Mouse (Mus musculus): Measurements from ENCODE around the gene Tet2. TPM values are rescaled to one million over a fixed set of nuclear protein-coding genes. Genes with fewer than 3 reads are reported as not detected.

The Tet2 gene
- total RNA-seq, 2 experiments from 2014 or later: 40.7 to 45.9 TPM

- no peak overlapping the region for H3K27ac ChIP-seq
- no peak for TF ChIP-seq CTCF (conservative IDR thresholded peaks at IDR 0.05)
These were observed 91.0 kb downstream of the Tet2 start for GRCm38 (mm10) chr3:133453896-133454295.

GRCm38 (mm10) chr3:133436919-133437320 lies 108.0 kb downstream of the Tet2 start:
- Histone ChIP-seq H3K4me3 (no peak overlapping the region), H3K27ac (no peak overlapping the region)
- no peak for DNase-seq (ENCODE audit: low spot score in 2 of 2)
- no peak for TF ChIP-seq CTCF (conservative IDR thresholded peaks at IDR 0.05)

More at GRCm38 (mm10) chr3:133453896-133454295, 91.0 kb downstream of the Tet2 start:
- no peak overlapping the region for H3K4me3 ChIP-seq
- DNase-seq (ENCODE audit: low spot score in 2 of 2): no peak

- DNase-seq (ENCODE audit: low spot score in 2 of 2): no peak
- no peak for TF ChIP-seq CTCF (conservative IDR thresholded peaks at IDR 0.05)
- no peak overlapping the region for H3K4me3 ChIP-seq
- no peak overlapping the region for H3K27ac ChIP-seq
These were observed 108.6 kb downstream of the Tet2 start for GRCm38 (mm10) chr3:133436279-133436860.

- DNase-seq (ENCODE audit: low spot score in 2 of 2): no peak
- H3K4me3 ChIP-seq: no peak overlapping the region
- TF ChIP-seq CTCF (conservative IDR thresholded peaks at IDR 0.05): no peak
- H3K27ac ChIP-seq: no peak overlapping the region
These were observed 109.2 kb downstream of the Tet2 start for GRCm38 (mm10) chr3:133435774-133436148.

GRCm38 (mm10) chr3:133435141-133435773 lies 109.7 kb downstream of the Tet2 start:
- no peak overlapping the region for H3K27ac ChIP-seq
- no peak for TF ChIP-seq CTCF (conservative IDR thresholded peaks at IDR 0.05)
- no peak for DNase-seq (ENCODE audit: low spot score in 2 of 2)
- no peak overlapping the region for H3K4me3 ChIP-seq

- no peak for DNase-seq (ENCODE audit: low spot score in 2 of 2)
- H3K4me3 ChIP-seq: no peak overlapping the region
- H3K27ac ChIP-seq: no peak overlapping the region
- no peak for TF ChIP-seq CTCF (conservative IDR thresholded peaks at IDR 0.05)
These were observed 115.4 kb downstream of the Tet2 start for GRCm38 (mm10) chr3:133429394-133430173.

- no peak for TF ChIP-seq CTCF (conservative IDR thresholded peaks at IDR 0.05)
- Histone ChIP-seq H3K4me3 (no peak overlapping the region), H3K27ac (no peak overlapping the region)
- DNase-seq (ENCODE audit: low spot score in 2 of 2): no peak
These were observed 116.9 kb downstream of the Tet2 start for GRCm38 (mm10) chr3:133428003-133428402.

GRCm38 (mm10) chr3:133423073-133423472 lies 121.9 kb downstream of the Tet2 start:
- no peak overlapping the region for H3K27ac ChIP-seq
- no peak for DNase-seq (ENCODE audit: low spot score in 2 of 2)
- TF ChIP-seq CTCF (conservative IDR thresholded peaks at IDR 0.05): no peak
- H3K4me3 ChIP-seq: no peak overlapping the region

- H3K27ac ChIP-seq: no peak overlapping the region
- TF ChIP-seq CTCF (conservative IDR thresholded peaks at IDR 0.05): no peak
- H3K4me3 ChIP-seq: no peak overlapping the region
- no peak for DNase-seq (ENCODE audit: low spot score in 2 of 2)
These were observed 130.2 kb downstream of the Tet2 start for GRCm38 (mm10) chr3:133414747-133415146.

Small RNA genes lying within 50 kb of the gene (microRNA-seq; reads per million reads assigned to microRNA genes)
- 0 reads per million in 2 experiments for gene Gm25042

Other genes with a start within 250 kb of the Tet2 start
- gene Ppa2, start 235.0 kb downstream of the Tet2 start, total RNA-seq (2021): 10 to 100 TPM; 46.1 to 47.4 TPM

Data from layer of hippocampus, adult 2 months (tissue).